Mouse (Mus musculus) adrenal gland, postnatal 10 days (tissue): ENCODE measurements around the gene St6galnac3. TPM values are rescaled to one million over a fixed set of nuclear protein-coding genes. Genes with fewer than 3 reads are reported as not detected.
"Not testable (repeated sequence)": the region's sequence is repeated elsewhere in the genome, so short reads cannot be mapped to it uniquely, and the experiment has no call there.

Source experiments
- DNase-seq: peaks from one replicate; pipeline ENCODE4 v3.0.0; 2021; ENCODE audit warnings: mixed read lengths
- long read RNA-seq, 2 experiments: library from polyadenylated mRNA; stranded (forward); transcript quantifications; one replicate each; pipeline ENCODE4 v2.0.0; 2021
- total RNA-seq, 2 experiments: library from RNA; stranded (reverse); gene quantifications; 2 replicates each; pipeline ENCODE4 v1.2.3; 2021

Gene St6galnac3
- 10 to 100 TPM; 13.3 to 14.4 TPM for total RNA-seq
- long read RNA-seq, experiment 1 = 0 reads
- long read RNA-seq, experiment 2, partial matches to known transcripts = 0 of 1 reads
- long read RNA-seq, experiment 2, other reads (novel, unspliced or antisense) = 1 of 1 reads

DNA sequence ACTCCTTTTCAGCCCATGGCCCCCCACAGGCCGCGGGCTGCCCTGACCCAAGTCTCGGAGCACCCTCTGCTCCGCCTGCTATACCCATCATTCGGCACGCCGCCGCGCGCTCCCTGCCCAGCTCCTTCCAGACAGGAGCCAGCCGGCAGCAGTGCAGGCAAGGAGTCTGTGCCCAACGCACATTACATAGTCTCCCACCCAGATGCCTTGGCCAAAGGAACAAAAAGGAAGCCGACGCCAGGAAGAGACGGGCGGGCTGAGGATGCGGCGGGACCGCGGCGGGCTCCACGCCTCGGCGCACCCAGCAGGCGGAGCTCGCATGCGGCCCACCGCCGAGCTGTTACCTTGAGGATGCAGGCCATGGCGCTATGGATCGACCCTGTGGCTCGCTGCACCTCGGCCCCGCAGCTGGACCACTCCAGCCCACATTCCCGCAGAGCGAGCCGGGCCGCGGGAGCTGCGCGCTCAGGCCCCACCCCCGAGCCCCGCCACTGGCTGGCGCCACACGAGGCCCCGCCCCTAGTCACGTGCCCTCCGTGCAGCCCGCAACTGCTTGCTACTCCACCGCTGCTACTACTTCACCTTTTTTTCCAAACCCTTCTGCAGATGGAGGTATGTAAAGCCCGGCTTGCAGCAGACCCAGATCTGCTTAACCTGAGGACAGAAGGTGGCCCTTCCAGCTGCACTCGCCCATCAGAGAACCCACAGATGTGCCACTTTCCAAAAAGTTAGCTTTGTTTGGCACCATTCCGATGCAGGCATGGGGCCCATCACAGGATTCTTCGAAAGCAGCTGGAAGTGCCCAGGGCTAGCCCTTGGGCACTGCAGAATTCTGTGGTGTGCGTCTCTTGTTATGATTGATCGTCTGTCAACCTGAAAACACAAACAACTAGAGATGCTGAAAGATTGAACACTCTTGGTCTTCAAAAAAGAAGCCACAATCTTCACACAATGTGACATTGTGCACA lies at the start of gene St6galnac3:
TSS of gene St6galnac3 (minus strand) at position 474 of the 968 bp plus-strand sequence.
- DNase-seq = peak; percentile 92

DNA sequence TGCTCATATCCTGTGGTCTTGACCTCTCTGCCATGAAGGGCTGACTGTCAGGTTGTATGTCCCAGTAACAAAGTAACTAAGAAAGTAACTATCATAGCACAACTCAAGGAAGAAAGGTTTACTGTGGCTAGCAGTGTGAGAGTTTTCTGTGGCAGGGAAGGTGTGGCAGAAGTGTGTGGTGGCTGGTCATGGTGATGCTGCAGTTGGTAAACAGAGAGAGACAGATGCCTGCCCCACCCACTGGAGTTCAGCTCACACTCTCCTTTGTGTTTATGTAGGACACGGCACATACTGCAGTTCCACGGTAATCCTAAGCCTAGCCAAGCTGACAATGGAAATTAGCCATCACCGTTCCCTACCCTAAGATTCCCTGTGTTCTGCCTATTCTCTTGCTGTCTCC lies 49.6 kb upstream of the St6galnac3 start:
- no peak for DNase-seq

DNA sequence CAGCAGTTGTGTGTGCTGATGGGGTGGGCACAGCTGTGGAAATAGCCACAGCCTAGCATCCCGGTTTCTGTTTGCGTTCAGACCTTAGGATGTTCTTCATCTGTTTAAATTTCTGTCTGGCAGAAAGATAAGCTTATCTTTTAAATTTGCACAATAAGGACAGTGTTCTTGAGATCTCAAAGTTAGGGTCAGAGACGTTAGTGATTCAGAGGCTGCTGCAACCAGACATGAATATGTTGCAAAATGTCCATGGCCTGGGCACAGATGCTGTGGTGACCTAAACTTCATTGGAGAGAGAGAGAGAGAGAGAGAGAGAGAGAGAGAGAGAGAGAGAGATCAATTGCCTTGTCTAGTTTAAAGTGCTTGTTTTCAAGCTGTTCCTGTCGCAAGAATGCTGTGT lies 46.5 kb upstream of the St6galnac3 start:
- DNase-seq = no peak

DNA sequence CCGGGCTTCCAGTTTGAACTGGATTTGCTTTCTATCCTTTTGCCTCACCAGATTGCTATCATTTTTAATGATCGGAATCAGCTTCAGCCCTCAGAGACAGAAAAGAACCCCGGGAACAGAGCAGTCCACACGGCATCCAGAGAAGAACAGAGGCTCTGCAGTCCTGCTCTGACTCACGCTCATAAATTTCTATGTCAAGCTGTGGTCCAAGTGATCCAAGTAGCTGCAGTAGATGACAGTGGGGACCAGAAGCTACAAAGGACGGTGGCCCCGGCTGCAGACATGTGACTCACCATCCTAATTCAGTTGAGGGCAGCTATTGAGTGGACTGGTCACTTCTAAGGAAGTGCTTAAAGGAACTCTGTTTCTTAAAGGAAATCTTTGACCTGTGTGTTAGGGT lies 45.6 kb upstream of the St6galnac3 start:
- peak; percentile 14 for DNase-seq

DNA sequence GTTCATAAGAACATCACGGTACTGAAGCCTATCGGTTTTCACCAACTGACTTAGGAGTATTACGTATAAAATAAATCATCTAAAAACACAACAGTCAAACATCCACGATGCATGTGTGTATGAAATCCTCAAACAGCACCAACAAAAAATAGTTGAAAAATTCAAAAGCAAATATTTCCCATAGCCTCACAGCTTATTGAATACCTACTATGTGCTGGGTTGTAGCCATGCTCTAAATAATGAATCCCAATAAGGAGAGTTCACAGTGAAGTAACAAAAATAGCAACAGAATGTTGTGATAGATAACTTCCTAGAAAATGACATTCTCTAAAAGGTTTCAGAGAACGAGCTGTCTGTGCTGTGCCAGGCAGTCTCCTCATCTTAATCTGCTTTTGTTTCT lies 44.2 kb upstream of the St6galnac3 start:
- DNase-seq = no peak

DNA sequence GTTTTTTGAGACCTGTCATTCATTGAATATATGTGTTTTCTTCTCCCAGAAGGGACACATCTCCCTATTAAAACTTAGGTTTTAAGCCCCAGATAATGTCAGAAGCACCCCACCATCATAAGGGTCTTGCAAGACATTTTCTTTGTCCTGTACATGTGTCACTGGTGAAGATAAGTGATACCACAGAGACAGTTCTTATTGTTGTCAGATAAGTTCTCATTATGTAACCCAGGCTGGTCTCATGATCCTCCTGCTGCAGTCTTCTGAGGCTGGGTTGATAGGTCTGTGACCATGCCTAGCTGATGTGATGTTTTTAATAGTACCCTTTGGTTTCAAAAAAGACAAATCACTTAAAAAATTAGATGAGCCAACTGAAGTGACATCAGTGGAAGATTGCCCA lies 40.2 kb upstream of the St6galnac3 start:
- no peak for DNase-seq

DNA sequence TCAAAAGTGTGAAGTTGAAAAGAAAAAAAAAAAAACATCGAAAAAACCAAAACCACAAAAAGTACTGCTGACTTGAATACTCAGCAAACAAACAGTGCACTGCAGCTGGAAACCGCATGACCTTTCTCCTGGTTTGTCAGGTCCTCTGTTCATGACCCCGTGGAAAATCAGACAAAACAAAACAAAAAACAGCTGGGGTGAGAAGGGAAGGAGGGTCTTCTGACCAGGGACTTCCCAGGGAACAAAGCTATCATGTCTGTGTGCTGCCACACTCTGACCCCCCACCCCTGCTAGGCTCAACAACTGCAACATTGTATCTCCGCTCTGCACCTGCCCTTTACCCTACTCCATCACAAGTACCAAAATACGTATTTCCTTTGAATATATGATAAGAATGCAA lies 39.8 kb upstream of the St6galnac3 start:
- no peak for DNase-seq

DNA sequence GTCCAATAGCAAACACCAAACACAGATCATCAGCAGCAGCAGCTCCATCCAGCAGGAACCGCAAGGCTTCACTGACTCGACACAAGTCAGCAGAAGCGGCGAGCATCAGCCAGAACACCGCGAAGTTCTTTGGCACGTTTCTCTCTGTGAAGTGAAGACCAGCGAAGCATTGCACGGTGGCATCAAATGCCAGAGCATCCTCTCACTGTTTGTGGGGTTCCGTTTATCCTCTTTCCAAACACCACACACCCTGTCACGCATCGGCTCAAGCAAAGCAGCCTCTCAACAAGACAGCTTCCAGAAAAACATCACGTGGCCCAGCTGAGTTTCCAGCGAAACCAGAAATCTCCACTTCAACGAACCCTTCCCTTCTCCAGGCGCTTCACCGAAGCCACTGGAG lies 36.2 kb upstream of the St6galnac3 start:
- DNase-seq = no peak

DNA sequence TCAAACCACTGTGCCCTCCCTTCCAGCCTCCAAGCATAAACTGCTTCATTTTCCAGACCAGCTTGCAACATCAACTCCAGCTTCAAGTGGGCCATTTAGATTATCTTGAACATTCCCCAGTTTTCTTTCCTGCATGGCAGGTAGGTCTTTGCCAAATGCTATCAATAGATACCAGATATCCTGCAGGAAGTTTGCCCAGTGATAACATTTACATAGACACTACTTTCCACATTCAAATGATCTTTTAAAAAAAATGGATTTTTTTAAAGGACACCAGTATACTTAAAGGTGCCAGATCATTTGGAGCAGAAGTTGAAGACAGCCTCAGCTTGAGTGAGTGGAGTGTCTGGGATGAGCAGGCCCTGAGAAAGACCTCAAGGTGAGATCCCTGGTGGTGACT lies 34.3 kb upstream of the St6galnac3 start:
- no peak for DNase-seq

DNA sequence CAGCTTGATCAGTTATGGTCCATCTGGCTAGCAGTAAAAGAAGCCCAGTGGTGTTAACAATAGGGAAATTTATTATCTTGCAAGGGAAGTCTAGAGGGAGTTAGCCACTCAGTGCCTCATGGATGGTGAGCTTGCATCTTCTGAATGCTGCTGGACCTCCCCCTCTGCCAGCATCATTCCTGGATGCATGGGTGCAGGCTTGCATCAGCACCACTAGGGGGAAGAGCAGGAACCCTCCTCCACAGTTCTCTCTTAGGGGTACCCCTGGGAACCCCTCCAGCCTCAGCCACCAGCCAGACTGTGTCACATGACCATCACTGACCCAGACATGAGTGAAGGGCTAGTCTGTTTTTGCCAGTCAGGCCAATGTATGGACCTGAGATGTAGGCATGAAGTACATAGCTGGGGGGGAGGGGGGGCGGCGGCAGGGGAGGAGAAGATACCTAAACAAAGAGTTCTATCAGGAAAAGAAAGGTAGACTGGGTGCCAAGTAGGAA lies 31.6 kb upstream of the St6galnac3 start:
- no peak for DNase-seq

DNA sequence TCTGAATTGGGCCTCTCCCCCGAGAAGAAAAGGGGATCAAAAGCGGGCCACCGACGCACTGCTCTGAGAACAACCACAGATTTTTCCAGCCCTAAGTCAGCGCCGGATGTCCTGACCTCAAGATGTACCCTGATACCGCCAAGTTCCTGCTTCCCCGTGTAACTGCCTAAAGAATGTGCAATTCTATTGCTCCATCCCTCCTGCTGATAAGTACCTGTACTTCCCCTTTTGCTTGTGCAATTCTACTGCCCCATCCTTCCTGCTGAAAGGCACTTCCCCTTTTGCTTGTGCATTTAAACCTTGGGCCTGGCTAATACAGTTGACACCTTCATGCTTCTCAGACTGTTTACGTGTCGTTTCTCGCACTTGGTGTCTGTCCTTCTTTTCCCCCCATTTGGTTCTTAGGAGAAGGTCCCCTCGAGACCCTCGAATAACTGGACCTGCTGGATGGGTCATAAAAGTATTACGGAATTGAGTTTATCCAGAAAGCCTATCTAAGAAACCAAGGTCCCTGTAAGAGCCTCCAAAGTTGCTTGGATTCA lies 30.9 kb upstream of the St6galnac3 start:
- not testable (repeated sequence) for DNase-seq

DNA sequence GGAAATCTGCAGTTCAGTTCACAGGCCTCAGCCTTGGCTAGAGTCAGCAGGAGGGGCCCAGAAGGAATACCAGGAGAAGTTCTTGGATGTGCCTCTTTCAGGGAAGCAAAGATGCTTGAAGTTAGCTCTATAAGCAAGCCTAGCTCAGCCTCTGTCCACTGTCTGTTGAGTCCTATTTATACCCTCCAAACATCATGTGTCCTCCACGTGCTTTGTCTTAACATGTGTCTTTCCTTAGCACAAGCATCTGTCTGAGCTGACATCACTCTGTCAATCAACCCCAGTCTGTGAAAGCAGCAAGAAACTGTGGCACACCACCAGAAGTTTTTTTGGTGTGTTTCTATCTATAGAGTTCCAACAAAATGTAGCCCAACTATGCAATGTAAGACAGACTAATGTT lies 26.5 kb upstream of the St6galnac3 start:
- no peak for DNase-seq

DNA sequence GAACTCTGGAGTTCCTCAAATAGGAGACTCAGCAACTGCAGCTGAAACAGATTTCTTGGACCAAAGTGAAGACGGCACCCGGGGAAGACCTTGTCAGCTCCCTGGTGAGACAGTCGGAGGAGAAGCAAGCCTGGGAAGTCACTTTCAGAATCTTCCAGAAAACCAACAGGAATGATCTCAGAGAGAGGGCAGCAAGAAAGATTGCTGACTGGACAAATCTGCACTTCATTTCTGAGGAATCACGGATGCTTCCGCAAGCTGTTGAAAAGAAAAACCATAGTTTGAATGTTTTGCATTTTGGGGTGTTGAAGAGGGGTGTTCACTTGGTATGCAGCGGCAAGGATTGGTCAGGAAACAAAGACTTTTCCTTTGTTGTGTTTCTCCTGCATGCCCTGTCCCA lies 24.4 kb upstream of the St6galnac3 start:
- DNase-seq = no peak

DNA sequence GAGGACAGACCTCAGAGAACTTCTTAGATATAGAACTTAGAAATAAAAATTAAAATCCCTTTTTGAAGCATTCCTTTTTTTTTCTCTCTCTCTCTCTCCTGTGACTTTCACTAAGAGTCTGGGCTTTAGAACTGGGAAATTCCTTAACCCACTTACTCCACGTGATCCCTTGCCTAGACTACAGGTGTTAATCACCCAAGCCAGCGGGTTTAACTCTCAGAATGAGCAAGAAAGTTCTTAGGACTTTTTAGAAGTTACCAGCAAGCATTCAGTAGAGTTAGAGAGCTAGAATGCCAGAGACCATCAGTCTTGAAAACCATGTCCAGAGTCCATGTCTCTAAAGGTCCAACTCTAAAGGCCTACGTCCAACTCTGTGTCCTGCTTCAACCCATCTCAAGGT lies 23.3 kb upstream of the St6galnac3 start:
- DNase-seq = no peak

DNA sequence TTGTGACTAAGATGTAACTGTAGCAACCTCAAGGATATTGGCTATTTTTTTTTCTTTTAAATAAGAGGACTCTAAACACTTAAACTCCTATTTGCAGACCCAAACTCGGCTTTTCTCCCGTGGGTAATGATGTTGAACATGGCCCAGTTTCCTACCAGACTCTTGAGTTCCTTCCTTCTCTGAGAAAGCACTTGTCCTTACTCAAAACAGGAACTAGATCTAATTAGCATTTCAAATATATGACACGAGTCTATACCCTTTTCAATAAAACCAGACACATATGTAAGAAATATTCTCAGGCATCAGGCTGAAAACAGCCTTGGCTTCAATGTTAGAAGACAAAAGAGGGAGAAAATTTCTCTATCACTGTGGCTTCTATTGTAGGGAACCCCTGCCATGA lies 20.1 kb upstream of the St6galnac3 start:
- no peak for DNase-seq

DNA sequence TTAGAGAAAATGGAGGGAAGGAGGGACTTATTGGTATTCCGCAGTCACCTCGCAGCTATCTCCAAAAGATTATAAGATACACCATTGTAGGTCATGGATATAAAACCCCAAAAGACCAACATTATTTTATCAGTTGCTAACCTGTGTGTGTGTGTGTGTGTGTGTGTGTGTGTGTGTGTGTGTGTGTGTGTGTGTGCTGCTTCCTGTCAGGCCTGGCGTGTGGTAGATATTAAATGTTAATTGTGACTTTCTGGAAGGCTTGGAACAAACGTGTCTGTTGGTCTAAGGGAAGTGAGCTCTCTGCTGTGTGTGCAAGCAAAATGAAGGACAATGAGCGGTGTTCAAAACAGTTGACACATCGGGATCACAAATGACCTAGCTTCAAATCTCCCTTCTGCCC lies 19.5 kb upstream of the St6galnac3 start:
- DNase-seq = no peak

DNA sequence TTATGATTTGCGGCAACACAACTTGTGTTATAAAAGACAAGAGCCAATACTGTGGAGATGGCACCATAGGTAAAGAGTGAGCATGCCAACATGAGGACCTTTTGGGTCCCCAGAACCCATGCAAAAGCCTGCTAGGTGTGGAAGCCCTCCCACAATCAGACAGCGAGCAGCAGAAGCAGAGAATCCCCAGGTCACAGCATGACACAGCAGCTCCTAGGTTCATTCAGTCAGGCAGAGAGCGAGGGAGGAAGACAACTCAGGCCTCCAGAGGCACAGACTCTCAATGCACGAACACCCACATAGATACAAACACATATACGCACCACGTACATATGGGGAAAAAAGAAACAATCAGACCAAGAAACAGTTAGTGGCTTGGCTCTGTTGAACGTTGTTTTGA lies 16.8 kb upstream of the St6galnac3 start:
- DNase-seq = no peak

DNA sequence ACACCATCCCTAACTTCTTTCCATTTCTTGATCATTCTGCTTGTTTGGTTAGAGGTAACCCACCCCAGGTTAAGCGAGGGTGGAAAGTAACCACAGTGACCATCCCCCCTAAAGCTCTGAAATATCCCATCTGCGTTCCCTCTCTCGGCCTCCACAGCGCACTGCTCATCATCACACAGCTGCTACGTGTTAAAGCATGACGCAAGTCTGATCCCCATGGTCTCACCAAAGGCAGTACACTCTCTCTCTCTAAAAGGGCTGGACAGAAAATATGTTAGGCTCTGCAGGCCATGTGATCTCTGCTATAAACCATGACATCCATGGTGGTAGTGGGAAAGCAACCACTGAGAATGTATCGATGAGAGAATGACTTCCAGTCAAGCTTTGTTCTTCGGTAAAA lies 14.4 kb upstream of the St6galnac3 start:
- DNase-seq = no peak

DNA sequence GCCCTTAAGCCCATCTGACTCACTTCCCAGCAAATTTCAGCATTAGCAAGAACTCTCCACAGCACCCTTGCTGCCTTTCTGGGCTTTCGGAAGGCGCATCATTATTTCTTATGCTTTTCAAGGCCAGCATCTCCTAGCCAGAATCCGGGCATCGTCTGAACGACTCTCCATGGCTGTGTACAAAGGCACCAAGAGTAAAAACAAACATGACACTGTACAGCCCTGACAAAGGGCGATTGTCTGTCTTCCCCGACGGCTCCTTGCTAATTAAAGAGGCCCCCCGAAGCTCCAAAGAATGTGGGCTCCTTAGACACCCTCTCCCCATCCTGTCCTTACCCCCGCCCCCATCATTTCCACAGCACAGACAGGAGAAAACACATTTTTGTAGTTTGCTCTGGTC lies 13.4 kb upstream of the St6galnac3 start:
- DNase-seq = no peak

DNA sequence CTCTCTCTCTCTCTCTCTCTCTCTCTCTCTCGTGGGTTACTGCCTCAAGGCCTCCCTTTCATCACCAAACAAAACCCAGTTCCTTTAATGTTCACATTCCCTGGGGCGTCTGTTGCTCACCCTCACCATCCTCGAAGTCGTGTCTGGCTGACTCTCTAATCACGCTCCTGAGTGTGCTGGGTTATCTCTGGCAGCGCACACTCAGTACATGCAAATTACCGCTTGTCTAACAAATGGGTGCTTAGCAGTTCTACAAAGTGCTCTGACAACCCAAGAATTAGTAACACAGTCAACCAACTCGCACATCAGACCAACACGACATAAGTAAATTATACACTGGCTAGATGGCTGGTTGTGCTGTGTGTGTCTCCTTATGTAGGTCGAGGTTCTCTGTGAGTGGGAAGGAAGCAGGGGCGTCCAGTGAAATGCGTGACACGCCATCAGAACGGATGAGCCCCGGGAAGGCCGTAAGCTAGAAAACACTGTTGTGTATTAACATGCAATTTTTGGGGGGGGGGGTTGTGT lies 11.8 kb upstream of the St6galnac3 start:
- DNase-seq = no peak

DNA sequence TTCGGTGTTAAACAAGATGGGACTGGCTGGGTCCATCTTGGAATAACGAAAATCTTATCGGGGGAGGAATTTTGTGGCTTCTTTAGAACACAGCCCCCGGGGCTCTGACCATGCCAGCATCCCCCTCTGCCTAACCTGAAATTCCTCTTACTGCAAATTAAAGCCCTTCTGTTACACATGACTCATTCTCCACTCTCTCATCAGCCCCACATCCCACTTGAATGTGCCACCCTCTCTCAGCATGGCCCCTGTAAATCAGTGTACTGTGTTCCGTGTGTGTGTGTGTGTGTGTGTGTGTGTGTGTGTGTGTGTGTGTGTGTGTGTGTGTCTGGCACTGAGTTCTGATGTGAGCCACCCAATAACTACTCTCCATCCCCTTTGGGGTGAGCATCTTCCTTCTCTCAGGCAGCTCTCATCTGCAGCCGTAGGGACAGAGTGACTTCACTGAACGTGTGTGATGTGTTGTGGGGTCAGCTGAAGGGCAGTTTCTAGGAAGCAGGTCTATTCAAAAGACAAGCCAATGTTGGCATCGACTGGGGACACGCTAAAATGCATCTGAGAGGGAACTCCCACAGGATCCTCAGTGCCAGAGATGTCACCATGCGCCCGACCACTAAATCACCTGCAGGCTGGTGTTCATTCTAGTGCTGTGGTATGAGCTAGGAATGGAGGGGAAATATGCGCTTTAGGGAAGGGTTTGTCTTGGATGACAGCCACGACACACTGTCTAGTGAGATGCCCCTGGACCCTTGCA lies 11.0 kb upstream of the St6galnac3 start:
- DNase-seq = no peak

DNA sequence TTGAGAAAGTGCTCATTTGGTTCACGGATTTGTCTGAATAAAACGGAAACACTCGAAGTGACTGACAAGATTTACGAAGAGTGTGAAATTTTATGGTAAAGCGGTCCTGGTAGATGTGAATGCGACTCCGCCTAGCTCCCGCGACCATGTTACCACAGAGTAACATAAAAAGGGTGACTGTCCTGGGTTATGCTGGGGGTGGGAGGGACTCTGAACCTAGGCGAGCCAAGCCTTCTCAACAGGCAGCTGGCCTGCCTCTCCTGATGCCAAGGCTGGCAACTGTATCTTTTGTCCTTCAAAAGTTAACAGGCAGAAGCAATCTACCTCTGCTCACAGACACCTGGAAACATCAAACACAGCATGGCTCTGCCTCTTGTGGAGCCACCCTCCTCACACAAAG lies 9.8 kb upstream of the St6galnac3 start:
- no peak for DNase-seq
